Mouse (Mus musculus) right cerebral cortex, postnatal 36 days (tissue): ENCODE results near the gene Commd1.

Source experiments
- DNase-seq, 2 experiments: peaks; one replicate each; pipeline ENCODE4 v3.0.0; 2022; ENCODE audit warnings: low spot score in 2 of 2, mixed read lengths in 1 of 2

The Commd1 gene

DNA sequence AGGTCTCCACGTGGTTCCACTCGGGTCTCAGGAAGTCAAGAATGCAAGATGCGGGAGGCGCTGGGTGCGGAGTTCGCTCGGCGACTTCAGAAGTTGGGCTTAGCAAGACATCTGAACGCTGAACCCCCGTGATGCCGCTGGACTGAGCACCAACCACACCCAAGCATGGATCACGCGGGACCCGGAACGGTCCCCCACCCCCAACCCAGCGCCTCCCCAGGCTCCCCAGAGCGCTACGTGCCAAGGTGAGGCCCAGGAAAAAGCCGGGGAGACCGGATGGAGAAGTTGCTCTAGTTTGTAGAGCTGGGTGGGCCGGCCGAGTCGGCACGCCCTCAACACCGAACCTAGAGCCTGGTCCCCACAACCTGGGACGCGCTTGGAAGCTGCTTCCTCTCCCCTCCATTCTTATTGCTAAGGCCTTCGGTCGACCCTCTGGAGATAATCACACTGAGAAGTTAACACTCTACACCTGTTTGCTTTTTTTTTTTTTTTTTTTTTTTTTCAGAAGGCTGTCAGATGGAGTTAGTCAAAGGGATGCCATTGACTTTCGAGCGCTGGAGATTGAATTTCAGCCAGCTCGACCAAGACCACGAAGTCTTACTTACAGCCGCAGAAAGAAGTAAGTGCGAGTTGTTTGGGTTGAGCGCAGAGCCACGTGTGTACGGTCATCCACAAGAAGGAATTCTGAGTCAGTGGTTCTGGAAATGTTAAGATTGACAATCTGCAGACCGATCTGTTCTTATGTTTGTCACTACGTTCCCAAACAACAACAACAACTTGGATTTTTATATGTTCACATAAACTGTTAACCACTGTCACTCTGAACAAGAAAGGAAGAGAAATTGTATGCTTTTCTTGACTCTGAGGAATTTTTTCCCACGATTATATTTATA, 121.6 kb downstream of the Commd1 start, which contains the start of gene B3gnt2:
Gene B3gnt2 (minus strand): TSS at position 627 of the 893 bp plus-strand sequence.
- DNase-seq, result no peak

DNA sequence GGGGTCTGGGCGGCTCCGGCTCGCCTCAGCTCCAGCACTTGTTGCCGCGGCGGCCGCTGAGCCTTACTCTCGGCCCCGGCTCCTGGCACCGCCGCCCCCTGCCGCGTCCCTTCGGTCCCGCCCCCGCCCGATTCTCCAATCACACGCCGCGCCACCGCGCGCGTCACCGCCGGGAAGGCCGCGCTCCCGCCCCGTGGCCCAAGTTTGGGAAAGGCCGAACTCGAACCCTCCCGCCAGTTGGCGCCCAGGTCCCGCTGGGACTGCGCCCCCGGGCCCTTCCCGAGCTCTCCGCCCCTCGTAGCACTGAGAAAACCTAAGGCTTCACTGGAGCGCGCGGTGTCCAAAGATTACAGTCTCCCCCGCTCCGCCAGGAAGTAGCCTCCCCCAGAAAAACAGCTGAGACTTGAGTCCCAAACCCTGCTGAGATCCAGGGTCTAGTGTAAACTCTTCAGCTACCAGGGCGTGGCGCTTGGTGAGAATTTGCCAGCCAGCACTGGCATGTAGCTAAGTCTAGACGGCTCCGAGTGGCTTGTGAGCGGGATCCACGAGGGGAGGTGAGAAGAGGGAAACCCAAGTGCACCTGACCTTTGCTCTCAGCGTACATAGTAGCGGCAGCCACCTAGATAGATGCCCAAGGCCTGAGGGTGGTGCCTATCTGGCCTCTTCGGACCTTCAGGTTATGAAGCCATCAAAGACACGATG, 122.4 kb downstream of the Commd1 start:
- DNase-seq, result peak; percentile 62 to 63

DNA sequence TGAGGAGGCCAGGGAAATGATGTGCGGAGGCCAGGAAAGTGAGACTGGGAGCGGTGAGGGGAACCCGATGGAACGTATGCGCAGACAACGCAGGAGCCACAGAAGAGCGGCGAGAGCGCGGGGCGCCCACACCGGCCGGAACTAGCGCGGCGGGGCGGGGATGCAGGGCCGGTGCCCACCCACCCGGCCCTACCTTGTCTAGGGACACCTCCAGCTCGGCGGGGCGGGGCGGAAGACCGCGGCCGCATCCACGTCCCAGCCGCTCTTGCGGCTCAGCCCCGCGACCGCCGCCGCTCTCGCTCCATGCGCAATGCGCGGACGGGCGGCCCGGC, 122.9 kb downstream of the Commd1 start:
- peak in 1 of 2 experiments; percentile 15 for DNase-seq

DNA sequence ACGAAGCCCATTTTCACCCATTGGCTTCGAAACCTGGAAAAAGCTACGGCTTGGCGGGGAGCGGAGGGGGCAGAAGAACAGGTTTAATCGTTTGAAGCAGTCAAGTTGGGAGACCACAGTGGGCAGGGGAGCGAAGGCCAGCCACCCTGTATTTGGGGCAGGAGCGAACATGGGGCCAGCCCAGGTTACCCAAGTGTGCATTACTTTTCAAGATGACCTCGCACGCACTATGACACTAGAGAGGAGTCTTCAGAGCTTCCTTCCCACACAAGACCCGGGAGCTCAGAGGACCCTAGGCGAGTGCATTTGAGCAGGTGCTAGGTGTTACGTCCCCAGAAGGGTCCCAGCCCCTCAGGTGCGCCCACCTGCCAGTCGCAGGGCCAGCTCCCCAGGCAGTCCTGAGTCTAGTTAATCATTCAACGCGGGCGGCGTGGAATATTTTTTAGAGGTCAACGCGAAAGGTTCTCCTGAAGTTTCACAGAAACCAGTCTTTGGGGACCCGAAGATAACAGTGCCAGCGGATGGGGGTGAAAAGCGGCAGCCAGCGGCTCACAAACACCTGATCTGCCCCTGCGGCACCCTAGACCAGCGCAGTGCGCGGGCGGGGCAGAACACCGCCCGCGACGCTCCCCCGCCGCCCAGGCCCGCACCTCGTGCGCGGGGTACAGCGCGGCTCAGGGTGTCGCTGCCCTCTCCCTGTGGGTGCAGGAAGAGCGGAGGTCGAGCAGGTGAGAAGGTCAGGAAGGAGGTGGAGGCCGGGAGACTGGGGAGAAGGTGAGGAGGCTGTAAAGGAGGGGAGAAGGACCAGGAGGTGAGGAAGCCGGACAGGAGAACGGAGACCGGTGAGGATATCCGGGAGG, 123.5 kb downstream of the Commd1 start:
- DNase-seq, result no peak

DNA sequence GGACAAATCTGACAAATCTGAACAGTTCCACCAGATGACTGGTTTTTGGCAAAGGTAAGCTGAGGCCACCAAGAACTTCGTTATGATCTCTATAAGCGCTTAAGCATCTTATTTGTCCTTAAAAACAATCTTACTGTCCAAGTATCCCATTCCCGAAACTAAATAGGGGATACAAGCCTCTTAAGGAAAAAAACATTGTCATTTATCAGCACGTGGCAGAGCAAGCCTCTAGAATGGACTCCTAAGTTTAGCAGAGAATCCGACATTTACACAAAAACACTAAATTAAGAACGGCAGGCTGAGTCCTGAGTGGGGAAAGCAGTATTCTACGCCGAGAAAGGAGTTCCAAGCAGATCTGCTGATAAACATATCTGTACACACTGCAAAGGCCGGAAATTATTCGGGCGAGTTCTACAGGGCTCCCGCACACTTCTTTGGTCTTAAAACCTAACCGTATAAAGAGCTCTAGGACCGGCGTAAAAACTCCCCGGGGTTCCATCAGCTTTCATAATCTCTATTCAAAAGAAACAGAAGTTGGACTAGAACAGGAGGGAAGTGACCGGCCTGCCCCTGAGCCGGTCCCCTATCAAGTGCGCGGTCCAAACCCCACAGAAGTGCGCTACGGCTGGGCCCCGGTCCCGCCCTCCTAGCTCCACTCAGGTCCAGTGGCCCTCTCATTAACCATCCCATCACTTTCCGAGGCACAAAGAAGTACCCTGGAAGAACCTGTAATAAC, 124.3 kb downstream of the Commd1 start:
- no peak for DNase-seq

DNA sequence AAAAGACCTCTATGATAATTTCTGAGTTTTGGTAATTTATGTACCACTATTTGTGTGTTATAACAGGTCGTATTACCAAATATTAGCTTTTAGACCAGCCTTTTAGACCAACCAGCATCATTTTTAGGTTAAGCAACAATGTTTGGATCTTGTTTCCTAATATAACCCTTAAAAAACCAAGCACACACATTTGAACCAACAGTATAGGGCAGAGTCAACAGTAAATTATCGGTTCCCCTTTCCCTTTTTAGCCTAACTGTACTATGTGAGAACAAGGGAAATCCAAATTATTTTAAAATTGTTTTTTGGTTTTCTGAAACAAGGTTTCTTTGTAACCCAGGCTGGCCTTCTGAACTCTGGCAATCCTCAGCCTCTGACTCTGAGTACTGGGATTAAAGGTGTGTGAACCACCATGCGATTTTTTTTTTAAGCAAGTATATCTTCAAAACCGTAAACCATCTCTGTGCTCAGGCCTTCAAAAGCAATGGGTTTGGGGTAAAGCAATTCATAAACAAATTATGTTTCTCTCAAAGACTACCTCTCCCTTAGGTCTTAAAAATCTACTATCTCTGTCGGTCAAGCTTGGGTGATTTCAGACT, 125.0 kb downstream of the Commd1 start:
- no peak for DNase-seq

DNA sequence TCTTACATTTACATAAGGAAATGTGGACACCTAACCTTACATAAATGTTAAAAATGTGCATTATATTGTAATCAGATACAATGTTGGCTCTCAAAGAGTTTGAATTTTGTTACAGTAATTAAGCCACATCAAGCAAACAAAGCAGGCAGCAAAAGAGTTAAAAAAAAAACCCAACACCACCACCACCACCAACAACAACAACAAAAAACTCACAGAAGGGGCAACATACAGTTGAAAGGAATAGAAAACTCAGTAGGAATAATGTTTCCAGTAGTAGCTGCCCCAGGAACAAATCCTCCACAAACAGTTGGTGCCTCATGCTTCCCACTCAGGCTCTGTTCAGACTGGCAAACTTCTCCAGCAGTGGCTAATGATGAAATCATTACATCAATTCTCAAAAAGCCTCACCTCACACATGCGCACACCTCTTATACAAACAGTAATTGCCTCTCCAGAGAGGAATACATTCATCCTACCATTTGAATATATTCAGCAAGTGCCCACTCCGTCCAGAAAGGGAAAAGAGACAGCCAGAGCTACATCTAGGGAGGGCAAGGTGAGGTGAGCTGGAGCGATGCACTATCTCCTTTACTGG, 125.7 kb downstream of the Commd1 start:
- DNase-seq, result no peak

DNA sequence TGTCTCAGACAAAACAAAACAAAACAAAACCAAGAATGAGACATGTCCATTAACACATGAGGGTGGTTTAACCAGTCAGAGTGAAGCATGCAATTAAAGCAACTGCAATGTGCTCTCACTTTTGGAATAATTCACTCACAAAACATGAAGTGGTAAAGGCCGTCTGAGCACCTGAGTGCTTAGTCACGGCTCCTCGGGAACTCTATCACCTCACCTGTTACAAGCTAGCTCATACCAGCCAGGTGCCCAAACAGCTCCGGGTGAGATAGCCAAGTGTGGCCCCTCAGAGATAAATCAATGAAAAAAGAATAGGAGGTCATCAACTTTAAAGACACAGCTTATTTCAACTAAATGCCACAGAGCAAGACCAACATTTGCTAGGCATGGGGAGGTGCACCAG, 127.6 kb downstream of the Commd1 start:
- no peak for DNase-seq

DNA sequence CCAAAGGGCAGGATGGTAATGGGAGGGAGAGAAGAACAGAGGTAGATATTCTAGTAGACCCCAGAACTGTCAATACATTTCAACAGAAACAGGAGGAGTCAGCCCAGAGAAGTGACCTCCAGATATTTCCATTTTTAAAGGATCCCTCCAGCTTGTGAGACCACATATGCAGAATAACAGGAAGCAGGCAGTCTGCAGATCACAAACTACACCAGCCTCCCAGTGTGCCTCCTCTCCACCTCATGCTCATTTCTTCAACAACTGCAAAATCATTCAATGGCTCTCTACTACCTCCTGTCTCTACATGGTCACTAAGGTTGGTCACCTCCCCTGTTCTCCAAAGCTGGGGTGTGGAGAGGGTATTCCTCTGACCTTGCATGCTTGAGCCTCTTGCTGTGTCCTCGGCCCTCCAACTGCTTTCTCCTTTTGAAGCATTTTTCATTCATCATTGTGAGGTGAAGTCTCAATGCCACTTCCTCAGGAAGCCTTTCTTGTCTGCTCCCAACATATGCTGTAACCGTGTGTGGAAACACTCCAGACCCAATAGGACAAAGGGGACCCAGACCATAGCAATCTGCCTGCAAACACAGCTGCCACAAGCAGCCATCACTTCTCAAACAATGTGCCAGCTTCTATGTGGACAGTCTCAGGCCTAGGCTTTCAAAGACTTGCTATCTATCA, 128.6 kb downstream of the Commd1 start:
- no peak for DNase-seq

DNA sequence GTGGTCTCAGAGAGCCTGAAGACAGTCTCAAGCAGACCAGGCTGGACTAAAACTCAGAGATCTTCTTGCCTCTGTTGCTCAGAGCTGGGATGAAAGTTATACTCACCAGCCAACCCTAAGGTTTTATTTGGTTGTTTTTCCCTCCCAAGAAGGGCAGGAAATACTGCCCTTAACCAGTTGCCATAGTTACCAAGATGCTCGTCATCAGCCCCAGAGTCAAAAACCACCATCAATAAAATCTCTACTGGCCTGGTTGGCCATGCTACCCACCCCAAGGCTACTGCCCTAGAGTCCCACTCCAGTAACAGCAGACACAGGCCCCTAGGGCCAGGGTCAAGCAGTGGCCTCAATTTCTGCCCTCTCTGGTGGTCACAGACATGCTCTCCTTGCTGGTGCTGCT, 129.7 kb downstream of the Commd1 start:
- DNase-seq, result no peak

DNA sequence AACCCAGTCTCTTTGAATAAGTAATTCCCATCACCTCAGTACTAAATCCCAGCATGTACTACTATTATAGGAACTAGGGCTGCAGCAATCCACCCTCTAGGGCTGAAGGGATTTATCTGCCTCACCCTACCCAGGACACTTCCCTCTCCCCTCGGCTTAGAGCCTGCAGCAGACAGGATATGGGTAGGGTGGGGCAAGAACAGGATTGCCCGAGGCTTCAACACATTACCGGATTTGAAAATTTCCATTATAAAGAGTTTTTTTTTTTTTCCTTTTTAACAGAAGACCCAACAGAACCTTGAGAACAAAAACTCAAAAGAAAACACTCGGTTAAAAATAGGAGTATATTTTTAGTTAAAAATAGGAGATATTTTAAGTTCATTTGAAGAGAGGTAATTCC, 130.8 kb downstream of the Commd1 start:
- no peak for DNase-seq

DNA sequence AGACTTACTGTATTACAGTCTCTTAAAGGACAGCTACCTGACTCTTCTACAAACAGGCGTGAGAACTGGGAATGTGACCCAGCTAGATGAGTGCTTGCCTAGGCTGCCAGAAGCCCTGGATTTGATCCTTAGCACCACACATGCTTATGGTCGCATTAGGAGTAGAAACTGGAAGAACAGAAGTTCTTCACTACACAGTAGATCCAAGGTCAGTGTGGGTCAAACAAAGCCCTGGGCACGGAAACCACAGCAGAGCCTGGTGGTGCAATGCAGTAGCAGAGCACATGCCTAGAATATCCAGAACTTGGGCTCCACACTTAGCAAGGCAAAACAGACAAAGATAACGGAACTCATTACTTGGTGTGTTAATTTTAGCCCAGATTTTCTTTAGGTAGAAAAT, 132.1 kb downstream of the Commd1 start:
- no peak for DNase-seq

DNA sequence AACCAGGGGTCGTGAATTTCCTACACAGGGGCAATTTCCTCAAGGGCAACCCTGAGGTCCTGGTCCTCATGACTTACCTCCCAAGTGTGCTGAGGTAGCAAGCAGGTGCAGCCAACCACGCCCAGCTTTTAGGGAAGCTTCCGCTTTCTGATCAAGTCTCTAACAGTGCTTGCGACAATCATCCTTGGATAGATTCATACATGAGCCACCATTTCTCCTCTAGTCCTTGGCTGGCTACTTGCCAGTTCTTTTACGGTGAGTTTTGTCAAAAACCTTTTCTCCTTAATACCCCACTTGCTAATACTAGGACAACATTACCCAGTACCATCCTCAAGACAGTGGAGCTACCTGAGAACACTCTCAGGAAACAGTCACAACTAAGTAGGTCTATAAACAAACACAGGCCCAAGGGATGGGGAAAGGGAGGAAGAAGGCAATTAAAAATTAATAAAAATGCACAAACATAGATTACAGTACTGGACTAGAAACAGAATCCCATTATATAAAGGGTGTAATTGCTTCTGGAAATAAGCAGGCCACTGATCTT, 133.5 kb downstream of the Commd1 start:
- no peak for DNase-seq

DNA sequence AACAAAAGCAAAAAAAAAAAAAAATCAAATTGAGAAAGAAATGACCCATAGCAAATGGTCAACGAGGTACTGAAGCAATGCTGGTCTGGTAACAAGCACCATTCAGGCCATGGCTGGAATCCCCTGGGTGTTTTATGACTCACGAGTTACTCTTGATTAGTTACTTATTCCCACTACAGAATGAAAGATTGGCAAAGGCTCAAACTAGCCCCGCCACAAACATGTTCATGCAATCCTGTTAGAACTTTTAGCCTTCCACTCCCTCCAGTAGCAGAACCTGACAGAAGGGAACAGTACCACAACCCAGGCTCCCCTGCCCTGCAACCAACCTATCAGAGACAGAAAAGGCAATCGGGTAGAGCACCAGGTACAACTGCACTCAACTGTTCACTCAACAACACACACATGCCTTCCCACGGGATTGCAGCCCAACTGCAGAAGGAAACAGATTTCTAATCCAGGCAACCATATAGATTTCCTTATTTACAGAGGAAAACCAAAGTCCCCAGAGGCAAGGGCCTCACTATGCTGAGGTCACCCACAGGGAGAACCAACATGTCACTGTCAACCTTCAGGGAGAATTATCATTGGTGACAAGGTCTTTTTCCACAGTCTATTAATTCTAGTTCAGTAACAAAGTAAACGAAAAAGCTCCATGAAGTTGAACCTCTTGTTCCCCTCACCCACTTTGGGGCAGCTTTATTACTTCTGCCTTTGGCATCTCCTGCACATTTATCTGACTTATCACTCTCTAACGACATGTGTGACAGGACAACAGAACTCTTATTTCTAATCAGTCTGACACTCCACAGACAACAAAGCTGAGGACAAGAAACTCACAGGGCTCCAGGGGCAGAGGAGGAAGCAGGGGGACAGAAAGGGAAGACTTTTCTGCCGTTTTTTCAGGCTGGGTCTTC, 134.2 kb downstream of the Commd1 start:
- no peak for DNase-seq

DNA sequence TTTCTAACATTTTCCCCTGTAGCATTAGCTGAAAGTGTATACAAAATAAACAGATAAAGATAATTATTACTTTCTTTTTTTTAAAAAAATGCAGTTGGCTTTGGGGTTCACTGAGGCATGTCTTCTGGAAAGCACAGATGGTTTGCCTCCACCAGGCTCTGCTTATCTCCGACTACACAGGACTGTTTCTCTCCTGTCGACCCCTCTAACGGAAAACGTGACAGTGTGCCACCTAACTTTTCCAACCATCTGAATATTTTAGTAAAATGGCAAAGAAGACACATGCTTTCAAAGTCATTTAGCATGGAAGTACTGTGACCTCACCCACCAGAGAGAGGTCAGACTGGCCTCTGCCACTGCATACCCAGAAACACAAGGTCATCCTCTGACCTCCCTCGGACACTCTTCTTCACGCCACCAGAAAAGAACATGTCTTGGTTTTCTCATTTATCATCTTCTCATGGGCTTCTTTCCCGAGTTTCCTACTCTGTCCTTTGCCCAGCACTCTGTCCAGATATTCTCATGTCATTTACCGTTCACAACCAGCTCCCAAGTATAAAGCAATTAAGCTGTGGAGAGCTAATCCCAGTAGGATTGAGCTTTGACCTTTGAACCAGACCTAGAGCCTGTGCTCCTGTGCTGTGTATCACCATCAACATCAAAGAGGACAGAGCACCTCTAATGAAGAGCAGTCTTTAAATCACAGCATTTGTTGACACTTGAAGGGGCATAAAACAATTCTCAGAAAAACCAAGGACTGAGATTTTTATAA, 135.0 kb downstream of the Commd1 start:
- no peak for DNase-seq
